In genomic region chr9:114988610-114989327, GRCm38 (mm10) we compare ENCODE assay signal across 9 mouse cellular contexts. TPM values are rescaled to one million over a fixed set of nuclear protein-coding genes. Genes with fewer than 3 reads are reported as not detected.
A peak's percentile ranks its signal among the peaks of the same experiment; 100 is the strongest.
DNase-seq lines count a peak whose midpoint lies in the region; ATAC-seq lines count a peak whose summit lies in the region.
"Had no signal": no experiment of that assay in that cellular context is flagged by ENCODE, and none has a peak within 500 bp of the region (broad histone marks: within the 10 kb centered on the region; RNA-seq: fewer than 3 reads in every experiment).

No protein-coding gene starts in this region.

- 73% methylated on average over 6 of the region's 6 CpGs for WGBS in embryonic facial prominence, embryonic 13.5 days
- WGBS in embryonic facial prominence, embryonic 10.5 days = 86% methylated on average over 6 of the region's 6 CpGs
- WGBS in limb, embryonic 15.5 days = 56% methylated on average over 6 of the region's 6 CpGs

- H3K9ac ChIP-seq in embryonic facial prominence, embryonic 13.5 days = no peak overlapping the region
- no peak overlapping the region for H3K9ac ChIP-seq in limb, embryonic 15.5 days

- no peaks in the 10 kb centered on the region for H3K27me3 ChIP-seq in embryonic facial prominence, embryonic 13.5 days
- H3K27me3 ChIP-seq in embryonic facial prominence, embryonic 10.5 days (replicated peaks; ENCODE audit: low read depth, poor library complexity, severe bottlenecking) = no peaks in the 10 kb centered on the region
- no peaks in the 10 kb centered on the region for H3K27me3 ChIP-seq in limb, embryonic 15.5 days

- peaks cover 7% of the 10 kb centered on the region for H3K4me1 ChIP-seq in embryonic facial prominence, embryonic 13.5 days
- peaks cover 3% of the 10 kb centered on the region; the same call in 1 of the 2 replicates for H3K4me1 ChIP-seq in embryonic facial prominence, embryonic 10.5 days
- H3K4me1 ChIP-seq in limb, embryonic 15.5 days = peaks cover 4% of the 10 kb centered on the region; the same call in 1 of the 2 replicates

- no peak overlapping the region for H3K4me3 ChIP-seq in embryonic facial prominence, embryonic 13.5 days
- H3K4me3 ChIP-seq in embryonic facial prominence, embryonic 10.5 days = no peak overlapping the region
- H3K4me3 ChIP-seq in limb, embryonic 15.5 days = no peak overlapping the region

- H3K27ac ChIP-seq in embryonic facial prominence, embryonic 13.5 days = peak overlapping the region; percentile 28; the same call in 1 of the 2 replicates
- H3K27ac ChIP-seq in embryonic facial prominence, embryonic 10.5 days (replicated peaks) = no peak overlapping the region
- H3K27ac ChIP-seq in limb, embryonic 15.5 days = no peak overlapping the region
- H3K27ac ChIP-seq: kidney, postnatal 0 days had no signal

- H3K36me3 ChIP-seq in embryonic facial prominence, embryonic 13.5 days = no peaks in the 10 kb centered on the region
- no peaks in the 10 kb centered on the region for H3K36me3 ChIP-seq in embryonic facial prominence, embryonic 10.5 days (replicated peaks)
- H3K36me3 ChIP-seq in limb, embryonic 15.5 days = no peaks in the 10 kb centered on the region

- DNase-seq in embryonic facial prominence, embryonic 10.5 days (ENCODE audit: low spot score) = no peak
- peak; percentile 33 to 56 for DNase-seq in layer of hippocampus, postnatal 14 days (ENCODE audit: low spot score in 2 of 2)
- no peak for DNase-seq in layer of hippocampus, adult 9-10 months (ENCODE audit: low spot score)
- peak; percentile 10 for DNase-seq in Muller cell, postnatal 12 days (ENCODE audit: inconsistent ontology term)
- no peak for DNase-seq in urinary bladder, adult 2 months (ENCODE audit: low spot score)
- DNase-seq in lung, postnatal 10 days = no peak

- H3K4me2 ChIP-seq in embryonic facial prominence, embryonic 13.5 days = no peak overlapping the region
- H3K4me2 ChIP-seq in limb, embryonic 15.5 days = no peak overlapping the region

- no peak for ATAC-seq in embryonic facial prominence, embryonic 13.5 days (ENCODE audit: insufficient number of reproducible peaks, insufficient read depth, low FRiP score, low TSS enrichment, low read depth)
- ATAC-seq in limb, embryonic 15.5 days (ENCODE audit: insufficient number of reproducible peaks, low FRiP score, low TSS enrichment, low read depth) = 0 out of 2 replicates have a peak, but pooled peaks have one; percentile 21

- H3K9me3 ChIP-seq in embryonic facial prominence, embryonic 13.5 days = 0 out of 2 replicates have a peak, but pooled peaks cover 7% of the 10 kb centered on the region
- H3K9me3 ChIP-seq in embryonic facial prominence, embryonic 10.5 days = peaks cover 5% of the 10 kb centered on the region; the same call in 1 of the 2 replicates
- no peaks in the 10 kb centered on the region for H3K9me3 ChIP-seq in limb, embryonic 15.5 days

RNA-seq across cellular contexts. Expression of gene Rps27rt, which starts 6.2 kb away (rescaled TPM):
- polyA plus RNA-seq in embryonic facial prominence, embryonic 13.5 days (2015; fragmentation: Nextera tagmentation; extraction: Ambion mirVana) = 519 and 954 TPM in 2 replicates
- 232 and 250 TPM in 2 replicates for polyA plus RNA-seq in embryonic facial prominence, embryonic 10.5 days (2016; fragmentation: Nextera tagmentation; extraction: Ambion mirVana)
- total RNA-seq in layer of hippocampus, postnatal 14 days (2021) = 10 to 100 TPM; 19.4 to 27.4 TPM
- polyA plus RNA-seq in limb, embryonic 15.5 days (2015; fragmentation: Nextera tagmentation; extraction: Ambion mirVana) = 316 and 461 TPM in 2 replicates
- 310 and 399 TPM in 2 replicates for polyA plus RNA-seq in urinary bladder, adult 2 months (2012; rRNA removed)

RNA-seq across cellular contexts. Expression of gene Osbpl10, which starts 10.4 kb away (rescaled TPM):
- 1.6 and 2.3 TPM in 2 replicates for polyA plus RNA-seq in embryonic facial prominence, embryonic 13.5 days (2015; fragmentation: Nextera tagmentation; extraction: Ambion mirVana)
- 1.1 and 1.3 TPM in 2 replicates for polyA plus RNA-seq in embryonic facial prominence, embryonic 10.5 days (2016; fragmentation: Nextera tagmentation; extraction: Ambion mirVana)
- 10 to 100 TPM; 17.1 to 19.7 TPM for total RNA-seq in layer of hippocampus, postnatal 14 days (2021)
- 2.4 and 2.5 TPM in 2 replicates for polyA plus RNA-seq in limb, embryonic 15.5 days (2015; fragmentation: Nextera tagmentation; extraction: Ambion mirVana)
- 1.8 and 2.9 TPM in 2 replicates for polyA plus RNA-seq in urinary bladder, adult 2 months (2012; rRNA removed)

RNA-seq across cellular contexts. Expression of gene Gpd1l, which starts 55.0 kb away (rescaled TPM):
- polyA plus RNA-seq in embryonic facial prominence, embryonic 13.5 days (2015; fragmentation: Nextera tagmentation; extraction: Ambion mirVana) = 10.6 and 10.8 TPM in 2 replicates
- 14.8 and 15.2 TPM in 2 replicates for polyA plus RNA-seq in embryonic facial prominence, embryonic 10.5 days (2016; fragmentation: Nextera tagmentation; extraction: Ambion mirVana)
- 10 to 100 TPM; 76.8 to 81.1 TPM for total RNA-seq in layer of hippocampus, postnatal 14 days (2021)
- 10.8 and 12.5 TPM in 2 replicates for polyA plus RNA-seq in limb, embryonic 15.5 days (2015; fragmentation: Nextera tagmentation; extraction: Ambion mirVana)
- polyA plus RNA-seq in urinary bladder, adult 2 months (2012; rRNA removed) = 34.4 and 39.6 TPM in 2 replicates

Comparison
In these comparisons a context has a peak if more than half of its experiments do, and no peak if none do; other contexts are left out.
1. DNase-seq: peak in layer of hippocampus, postnatal 14 days (2 of 2) and Muller cell, postnatal 12 days (single experiment); none in embryonic facial prominence, embryonic 10.5 days (single experiment), layer of hippocampus, adult 9-10 months (single experiment), urinary bladder, adult 2 months (single experiment) and lung, postnatal 10 days (single experiment).